Mouse (Mus musculus): ENCODE measurements around the gene Ubl4b.

Gene Ubl4b

DNA sequence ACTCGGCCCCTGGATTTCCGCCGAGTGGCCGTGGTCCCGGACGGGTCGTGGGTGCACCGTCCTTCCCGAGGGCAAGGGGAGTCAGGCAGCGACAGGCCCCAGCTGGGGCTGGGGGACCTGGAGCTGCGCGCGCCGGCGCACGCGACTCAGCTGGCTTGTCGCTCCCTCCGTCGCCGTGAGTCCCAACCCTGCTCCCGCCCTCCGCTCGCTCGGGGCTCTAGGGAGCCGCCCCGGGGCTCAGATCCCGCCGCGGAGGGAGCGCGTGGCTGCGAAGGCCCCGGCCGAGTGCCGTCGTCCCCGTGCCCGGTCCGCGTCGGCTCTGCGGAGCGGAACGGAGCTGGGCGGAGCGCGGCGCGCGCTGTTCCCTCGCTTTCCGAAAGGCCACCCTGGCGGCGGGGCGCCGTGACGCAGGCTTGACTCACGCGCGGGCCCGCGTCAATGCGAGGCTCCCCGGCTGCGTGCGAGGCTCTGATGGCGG, 37.2 kb downstream of the Ubl4b start, which contains the start of gene Slc6a17:
Gene Slc6a17 (minus strand): TSS at position 388 of the 478 bp plus-strand sequence.
- DNase-seq = peak; percentile 85 to 91

GRCm38 (mm10) chr3:107516776-107517630, 37.9 kb downstream of the Ubl4b start:
- peak; percentile 76 for DNase-seq

DNA sequence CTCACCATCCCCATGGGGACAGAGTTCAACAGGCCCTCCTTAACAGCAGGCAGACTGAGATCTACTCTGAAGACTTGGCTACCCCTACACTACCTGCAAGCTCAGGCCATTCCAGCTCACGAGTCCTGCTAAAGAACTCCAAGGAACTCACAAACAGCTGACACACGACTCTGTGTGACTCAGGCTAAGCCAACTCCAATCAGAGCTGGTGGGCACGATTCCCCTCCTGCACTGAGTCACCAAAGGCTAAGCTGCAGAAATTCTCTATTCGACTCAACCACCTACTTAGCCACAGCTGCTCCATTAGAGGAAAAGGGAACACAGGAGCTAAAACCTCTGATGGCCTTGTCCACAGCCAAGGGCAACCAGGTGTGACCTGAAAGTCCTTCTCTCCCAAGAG, 38.9 kb downstream of the Ubl4b start:
- no peak for DNase-seq

DNA sequence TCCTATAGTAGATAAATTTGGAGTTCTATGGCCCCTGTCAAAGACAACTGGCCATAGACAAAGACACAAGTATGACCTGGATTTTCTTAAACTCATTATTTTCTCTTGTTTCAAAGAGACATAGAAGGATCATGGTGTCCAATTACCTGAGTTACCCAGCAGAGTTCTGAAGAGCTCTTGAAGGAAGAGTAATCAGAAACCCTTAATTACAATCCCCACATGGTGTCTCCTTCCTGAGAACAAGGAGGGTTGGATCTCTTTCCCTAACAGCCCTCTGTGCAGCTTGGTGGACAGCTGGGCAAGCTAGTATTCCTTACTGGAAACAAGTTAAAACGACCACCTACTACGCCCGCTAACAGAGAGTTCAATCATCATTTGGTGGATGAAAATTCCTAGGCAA, 43.5 kb downstream of the Ubl4b start:
- no peak for DNase-seq

DNA sequence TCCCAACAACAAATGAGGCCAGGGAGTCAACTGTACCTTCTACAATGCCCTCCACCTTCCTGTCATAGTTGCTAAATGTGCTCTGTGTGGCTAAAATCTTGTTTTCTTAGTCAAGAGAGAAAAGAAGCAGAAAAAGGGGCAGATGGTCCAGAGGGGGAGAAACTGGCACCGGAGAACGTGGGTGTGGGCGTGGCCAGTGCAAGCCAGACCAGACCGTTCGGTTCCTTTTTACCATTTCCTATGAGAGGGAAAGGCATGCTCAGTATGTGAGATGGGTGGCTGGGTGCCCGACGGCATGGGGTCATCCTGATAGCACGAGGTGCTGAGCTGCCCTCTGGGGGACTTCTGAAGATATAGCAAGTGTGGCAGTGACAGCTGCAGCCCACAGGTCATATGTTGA, 46.2 kb downstream of the Ubl4b start:
- DNase-seq = peak; percentile 67 to 76

- DNase-seq = no peak
Measured at GRCm38 (mm10) chr3:107507966-107508365, 46.9 kb downstream of the Ubl4b start.

- peak in 1 of 2 experiments; percentile 32 for DNase-seq
Measured at GRCm38 (mm10) chr3:107506531-107506930, 48.3 kb downstream of the Ubl4b start.

- DNase-seq = peak in 1 of 2 experiments; percentile 66
Measured at GRCm38 (mm10) chr3:107505464-107506367, 49.2 kb downstream of the Ubl4b start.

GRCm38 (mm10) chr3:107504542-107504941, 50.3 kb downstream of the Ubl4b start:
- no peak for DNase-seq

DNA sequence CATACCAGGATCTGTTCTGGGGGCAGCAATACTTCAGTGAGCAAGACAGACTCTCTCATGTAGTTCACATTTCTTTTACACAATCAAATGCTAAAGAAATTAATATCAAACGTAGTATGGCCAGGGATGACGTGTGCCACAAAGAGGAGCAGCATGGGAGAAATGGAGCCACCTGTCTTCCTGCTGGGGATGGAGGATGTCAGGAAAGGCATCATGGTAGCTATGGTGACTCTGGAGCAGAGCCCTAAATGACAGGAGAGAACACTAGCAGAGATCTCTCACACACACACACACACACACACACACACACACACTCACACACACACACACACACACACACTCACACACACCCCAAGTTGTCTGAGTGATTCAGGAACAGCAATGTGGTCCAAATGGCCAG, 51.2 kb downstream of the Ubl4b start:
- DNase-seq = peak; percentile 52 to 56

Data from cerebellum, postnatal 14 days (tissue).